Mouse (Mus musculus) stomach, embryonic 15.5 days (tissue): ENCODE measurements around the gene Rims1. TPM values are rescaled to one million over a fixed set of nuclear protein-coding genes. Genes with fewer than 3 reads are reported as not detected.
A peak's percentile ranks its signal among the peaks of the same experiment; 100 is the strongest.

Experiments
- ATAC-seq: fragments of 200-750 bp; cut with Nextera tagmentation; 2 replicates; pipeline ENCODE4 v1.8.0; 2017; ENCODE audit warnings: low read depth, moderate number of reproducible peaks, moderate TSS enrichment; ENCODE audit not compliant: insufficient read depth, low FRiP score
- H3K27ac ChIP-seq: fragments of 300-500 bp; sonication (generic); 2 replicates; pipeline ENCODE4 v1.5.1; 2015; ENCODE audit warnings: mild to moderate bottlenecking, inconsistent platforms
- H3K27me3 ChIP-seq: fragments of 300-500 bp; sonication (generic); replicated peaks from 2 replicates; pipeline ENCODE4 v1.6.1; 2015; ENCODE audit warnings: inconsistent platforms
- H3K36me3 ChIP-seq: fragments of 300-500 bp; sonication (generic); 2 replicates; pipeline ENCODE4 v1.6.1; 2015; ENCODE audit warnings: inconsistent platforms
- H3K4me1 ChIP-seq: fragments of 300-500 bp; sonication (generic); 2 replicates; pipeline ENCODE4 v1.6.1; 2015; ENCODE audit warnings: inconsistent platforms
- H3K4me2 ChIP-seq: fragments of 300-500 bp; sonication (generic); 2 replicates; pipeline ENCODE4 v1.6.1; 2015; ENCODE audit warnings: mild to moderate bottlenecking, inconsistent platforms
- H3K4me3 ChIP-seq: fragments of 300-500 bp; sonication (generic); replicated peaks from 2 replicates; pipeline ENCODE4 v1.5.1; 2015; ENCODE audit warnings: inconsistent platforms
- H3K9ac ChIP-seq: fragments of 300-500 bp; sonication (generic); 2 replicates; pipeline ENCODE4 v1.6.1; 2015; ENCODE audit warnings: inconsistent platforms
- H3K9me3 ChIP-seq: fragments of 300-500 bp; sonication (generic); 2 replicates; pipeline ENCODE4 v1.6.1; 2016; ENCODE audit warnings: inconsistent platforms
- WGBS: fragments of 180-500 bp; shearing (Covaris S2); methylation state at CpG from one replicate; pipeline ENCODE4 v1.1.7; 2015; 5-methylcytosine and 5-hydroxymethylcytosine counted together
- polyA plus RNA-seq: library from polyadenylated mRNA; unstranded; fragments of >200 nt; fragmentation: Nextera tagmentation; extraction: Ambion mirVana; gene quantifications from 2 replicates; pipeline ENCODE4 v1.2.1, GENCODE M21; 2015

Gene Rims1
- polyA plus RNA-seq, 1 experiment from 2014 or later = 8.8 TPM

- 53% methylated on average over 7 of the region's 7 CpGs for WGBS
- peaks cover under 1% of the 10 kb centered on the region for H3K4me1 ChIP-seq
- no peak overlapping the region for H3K27ac ChIP-seq
- H3K9me3 ChIP-seq = no peaks in the 10 kb centered on the region
- no peak overlapping the region for H3K9ac ChIP-seq
- no peak overlapping the region for H3K4me2 ChIP-seq
- no peaks in the 10 kb centered on the region for H3K36me3 ChIP-seq
- peak; percentile 71 for ATAC-seq
- H3K27me3 ChIP-seq = peaks cover 20% of the 10 kb centered on the region
- H3K4me3 ChIP-seq = no peak overlapping the region
Measured at GRCm38 (mm10) chr1:22538129-22538528, 267.7 kb downstream of the Rims1 start.

- H3K9ac ChIP-seq = no peak overlapping the region
- H3K4me2 ChIP-seq = no peak overlapping the region
- no peak overlapping the region for H3K27ac ChIP-seq
- peaks cover 3% of the 10 kb centered on the region for H3K4me1 ChIP-seq
- H3K36me3 ChIP-seq = no peaks in the 10 kb centered on the region
- no peaks in the 10 kb centered on the region for H3K9me3 ChIP-seq
- no peak for ATAC-seq
- WGBS = 82% methylated on average over 2 of the region's 2 CpGs
- peaks cover 25% of the 10 kb centered on the region for H3K27me3 ChIP-seq
- no peak overlapping the region for H3K4me3 ChIP-seq
Measured at GRCm38 (mm10) chr1:22536776-22537175, 269.0 kb downstream of the Rims1 start.

- H3K4me1 ChIP-seq = peaks cover 3% of the 10 kb centered on the region
- H3K9me3 ChIP-seq = no peaks in the 10 kb centered on the region
- H3K27ac ChIP-seq = no peak overlapping the region
- no peaks in the 10 kb centered on the region for H3K36me3 ChIP-seq
- peaks cover 25% of the 10 kb centered on the region for H3K27me3 ChIP-seq
- 45% methylated on average over 4 of the region's 4 CpGs for WGBS
- ATAC-seq = no peak
- H3K9ac ChIP-seq = no peak overlapping the region
- H3K4me3 ChIP-seq = no peak overlapping the region
- no peak overlapping the region for H3K4me2 ChIP-seq
Measured at GRCm38 (mm10) chr1:22535049-22535448, 270.7 kb downstream of the Rims1 start.

- WGBS = under 1% methylated on average over 112 of the region's 112 CpGs
- Histone ChIP-seq H3K4me3 (peak overlapping the region; percentile 61), H3K36me3 (no peaks in the 10 kb centered on the region), H3K27ac (no peak overlapping the region), H3K4me1 (peaks cover 3% of the 10 kb centered on the region), H3K4me2 (peak overlapping the region; percentile 84), H3K9ac (peak overlapping the region; percentile 16; the same call in 1 of the 2 replicates), H3K27me3 (peaks cover 25% of the 10 kb centered on the region), H3K9me3 (no peaks in the 10 kb centered on the region)
- ATAC-seq = peak; percentile 76
Measured at GRCm38 (mm10) chr1:22533146-22534096, 272.4 kb downstream of the Rims1 start.

- Histone ChIP-seq H3K27me3 (no peaks in the 10 kb centered on the region), H3K9me3 (no peaks in the 10 kb centered on the region), H3K4me2 (no peak overlapping the region), H3K4me1 (no peaks in the 10 kb centered on the region), H3K27ac (no peak overlapping the region), H3K4me3 (no peak overlapping the region), H3K9ac (no peak overlapping the region), H3K36me3 (no peaks in the 10 kb centered on the region)
- WGBS = 83% methylated on average over 4 of the region's 4 CpGs
- ATAC-seq = no peak
Measured at GRCm38 (mm10) chr1:22515103-22515502, 290.7 kb downstream of the Rims1 start.

GRCm38 (mm10) chr1:22512421-22512820, 293.4 kb downstream of the Rims1 start:
- Histone ChIP-seq H3K9me3 (no peaks in the 10 kb centered on the region), H3K27ac (no peak overlapping the region), H3K9ac (no peak overlapping the region), H3K36me3 (no peaks in the 10 kb centered on the region), H3K27me3 (no peaks in the 10 kb centered on the region), H3K4me1 (no peaks in the 10 kb centered on the region), H3K4me3 (no peak overlapping the region), H3K4me2 (no peak overlapping the region)
- WGBS = 87% methylated on average over 16 of the region's 16 CpGs
- no peak for ATAC-seq

- no peak overlapping the region for H3K4me3 ChIP-seq
- H3K27ac ChIP-seq = no peak overlapping the region
- H3K4me1 ChIP-seq = no peaks in the 10 kb centered on the region
- no peak overlapping the region for H3K4me2 ChIP-seq
- H3K9ac ChIP-seq = no peak overlapping the region
- H3K27me3 ChIP-seq = no peaks in the 10 kb centered on the region
- WGBS = 74% methylated on average over 9 of the region's 9 CpGs
- H3K9me3 ChIP-seq = no peaks in the 10 kb centered on the region
- ATAC-seq = no peak
- no peaks in the 10 kb centered on the region for H3K36me3 ChIP-seq
Measured at GRCm38 (mm10) chr1:22511614-22512013, 294.2 kb downstream of the Rims1 start.

- no peak for ATAC-seq
- Histone ChIP-seq H3K4me3 (no peak overlapping the region), H3K9me3 (no peaks in the 10 kb centered on the region), H3K4me2 (no peak overlapping the region), H3K27me3 (no peaks in the 10 kb centered on the region), H3K27ac (no peak overlapping the region), H3K4me1 (no peaks in the 10 kb centered on the region), H3K9ac (no peak overlapping the region), H3K36me3 (no peaks in the 10 kb centered on the region)
- WGBS = 69% methylated on average over 11 of the region's 11 CpGs
Measured at GRCm38 (mm10) chr1:22508735-22509615, 296.8 kb downstream of the Rims1 start.

- WGBS = 40% methylated on average over 7 of the region's 7 CpGs
- ATAC-seq = no peak
Measured at GRCm38 (mm10) chr1:22487270-22487864, 318.4 kb downstream of the Rims1 start.

GRCm38 (mm10) chr1:22476220-22476619, 329.6 kb downstream of the Rims1 start:
- no peak overlapping the region for H3K4me2 ChIP-seq
- H3K27me3 ChIP-seq = no peaks in the 10 kb centered on the region
- ATAC-seq = no peak
- no peaks in the 10 kb centered on the region for H3K36me3 ChIP-seq
- H3K9me3 ChIP-seq = no peaks in the 10 kb centered on the region
- no peak overlapping the region for H3K27ac ChIP-seq
- 78% methylated on average over 2 of the region's 2 CpGs for WGBS
- no peak overlapping the region for H3K4me3 ChIP-seq
- no peak overlapping the region for H3K9ac ChIP-seq
- H3K4me1 ChIP-seq = no peaks in the 10 kb centered on the region

More at GRCm38 (mm10) chr1:22487270-22487864, 318.4 kb downstream of the Rims1 start:
- no peak overlapping the region for H3K9ac ChIP-seq
- H3K27me3 ChIP-seq = no peaks in the 10 kb centered on the region
- H3K4me2 ChIP-seq = no peak overlapping the region
- no peaks in the 10 kb centered on the region for H3K36me3 ChIP-seq
- no peaks in the 10 kb centered on the region for H3K9me3 ChIP-seq
- no peak overlapping the region for H3K27ac ChIP-seq
- no peak overlapping the region for H3K4me3 ChIP-seq
- no peaks in the 10 kb centered on the region for H3K4me1 ChIP-seq

GRCm38 (mm10) chr1:22467033-22467432, 338.8 kb downstream of the Rims1 start:
- no peak overlapping the region for H3K9ac ChIP-seq
- H3K36me3 ChIP-seq = no peaks in the 10 kb centered on the region
- ATAC-seq = no peak
- H3K27ac ChIP-seq = no peak overlapping the region
- H3K4me2 ChIP-seq = no peak overlapping the region
- no peak overlapping the region for H3K4me3 ChIP-seq
- no peaks in the 10 kb centered on the region for H3K4me1 ChIP-seq
- H3K9me3 ChIP-seq = no peaks in the 10 kb centered on the region
- H3K27me3 ChIP-seq = no peaks in the 10 kb centered on the region
- WGBS = 83% methylated on average over 3 of the region's 3 CpGs
